Mouse (Mus musculus) hindbrain, postnatal 0 days (tissue): ENCODE measurements around the gene Gm49325. TPM values are rescaled to one million over a fixed set of nuclear protein-coding genes. Genes with fewer than 3 reads are reported as not detected.

ENCODE experiments used
- ATAC-seq: fragments of 200-750 bp; cut with Nextera tagmentation; 2 replicates; pipeline ENCODE4 v1.8.0; 2017; ENCODE audit warnings: mild to moderate bottlenecking, moderate TSS enrichment, moderate library complexity
- DNase-seq: peaks from one replicate; pipeline ENCODE4 v3.0.0-alpha.2; 2015; ENCODE audit warnings: low spot score
- H3K27ac ChIP-seq: fragments of 300-500 bp; sonication (generic); 2 replicates; pipeline ENCODE4 v1.5.1; 2014; ENCODE audit warnings: mild to moderate bottlenecking
- H3K27me3 ChIP-seq: fragments of 300-500 bp; sonication (generic); 2 replicates; pipeline ENCODE4 v1.6.1; 2014; ENCODE audit warnings: low read length, mixed read lengths; ENCODE audit not compliant: insufficient read depth
- H3K36me3 ChIP-seq: fragments of 300-500 bp; sonication (generic); 2 replicates; pipeline ENCODE4 v1.6.1; 2014; ENCODE audit warnings: low read length, mixed read lengths; ENCODE audit not compliant: insufficient read depth
- H3K4me1 ChIP-seq: fragments of 300-500 bp; sonication (generic); 2 replicates; pipeline ENCODE4 v1.6.1; 2014; ENCODE audit warnings: antibody characterized with exemption, low read length, mixed read lengths; ENCODE audit not compliant: insufficient read depth
- H3K4me2 ChIP-seq: fragments of 300-500 bp; sonication (generic); 2 replicates; pipeline ENCODE4 v1.6.1; 2014; ENCODE audit warnings: low read depth, mild to moderate bottlenecking, low read length, moderate library complexity, mixed read lengths
- H3K4me3 ChIP-seq: fragments of 300-500 bp; sonication (generic); 2 replicates; pipeline ENCODE4 v1.5.1; 2014; ENCODE audit warnings: low read length
- H3K9ac ChIP-seq: fragments of 300-500 bp; sonication (generic); replicated peaks from 2 replicates; pipeline ENCODE4 v1.6.1; 2014; ENCODE audit warnings: mild to moderate bottlenecking, low read length, moderate library complexity, mixed read lengths
- H3K9me3 ChIP-seq: fragments of 300-500 bp; sonication (generic); 2 replicates; pipeline ENCODE4 v1.6.1; 2016; ENCODE audit warnings: low read length, mixed read lengths
- CTCF ChIP-seq: IDR thresholded peaks from 2 replicates; pipeline ENCODE4 v1.5.1; 2016; ENCODE audit warnings: antibody characterized with exemption, control low read depth, low read depth
- WGBS: fragments of 180-500 bp; shearing (Covaris S2); extraction: QIAGEN DNeasy Blood & Tissue Kit; methylation state at CpG from one replicate; pipeline ENCODE4 v1.1.7; 2014; 5-methylcytosine and 5-hydroxymethylcytosine counted together
- polyA plus RNA-seq: library from polyadenylated mRNA; unstranded; fragments of >200 nt; fragmentation: Nextera tagmentation; extraction: Ambion mirVana; gene quantifications from 2 replicates; pipeline ENCODE4 v1.2.1, GENCODE M21; 2015
- total RNA-seq: library from RNA; depleted of rRNA; stranded (reverse); fragments of >200 nt; gene quantifications from 2 replicates; pipeline ENCODE4 v1.2.3, GENCODE M21; 2014

The Gm49325 gene
- total and polyA plus RNA-seq, 2 experiments from 2014 or later, result 11.1 TPM; not detected in 1

GRCm38 (mm10) chr10:77565005-77565404, 41.0 kb upstream of the Gm49325 start:
- WGBS, result 81% methylated on average over 8 of the region's 8 CpGs
- Histone ChIP-seq H3K4me1 (no peaks in the 10 kb centered on the region), H3K4me3 (no peak overlapping the region), H3K27me3 (no peaks in the 10 kb centered on the region), H3K36me3 (no peaks in the 10 kb centered on the region), H3K27ac (no peak overlapping the region), H3K9me3 (no peaks in the 10 kb centered on the region), H3K9ac (no peak overlapping the region), H3K4me2 (no peak overlapping the region)
- no peak for DNase-seq
- ATAC-seq, result no peak
- no peak for TF ChIP-seq CTCF

GRCm38 (mm10) chr10:77566651-77567050, 39.3 kb upstream of the Gm49325 start:
- peak; percentile 80 for TF ChIP-seq CTCF
- H3K36me3 ChIP-seq, result no peaks in the 10 kb centered on the region
- ATAC-seq (no peak), DNase-seq (peak; percentile 72)
- no peak overlapping the region for H3K4me2 ChIP-seq
- H3K4me3 ChIP-seq, result no peak overlapping the region
- H3K27ac ChIP-seq, result no peak overlapping the region
- H3K9me3 ChIP-seq, result no peaks in the 10 kb centered on the region
- H3K9ac ChIP-seq, result no peak overlapping the region
- no peaks in the 10 kb centered on the region for H3K4me1 ChIP-seq
- H3K27me3 ChIP-seq, result no peaks in the 10 kb centered on the region
- 32% methylated on average over 8 of the region's 8 CpGs for WGBS

- no peak overlapping the region for H3K9ac ChIP-seq
- no peak for TF ChIP-seq CTCF
- no peak overlapping the region for H3K4me2 ChIP-seq
- no peaks in the 10 kb centered on the region for H3K27me3 ChIP-seq
- no peak for ATAC-seq
- no peaks in the 10 kb centered on the region for H3K4me1 ChIP-seq
- WGBS, result 31% methylated on average over 7 of the region's 7 CpGs
- no peak overlapping the region for H3K27ac ChIP-seq
- DNase-seq, result no peak
- H3K9me3 ChIP-seq, result no peaks in the 10 kb centered on the region
- H3K4me3 ChIP-seq, result no peak overlapping the region
- H3K36me3 ChIP-seq, result no peaks in the 10 kb centered on the region
These were observed 36.5 kb upstream of the Gm49325 start for GRCm38 (mm10) chr10:77569481-77569880.

- 64% methylated on average over 6 of the region's 6 CpGs for WGBS
- H3K9ac ChIP-seq, result no peak overlapping the region
- H3K27ac ChIP-seq, result no peak overlapping the region
- H3K4me3 ChIP-seq, result no peak overlapping the region
- H3K36me3 ChIP-seq, result no peaks in the 10 kb centered on the region
- H3K9me3 ChIP-seq, result no peaks in the 10 kb centered on the region
- H3K4me1 ChIP-seq, result no peaks in the 10 kb centered on the region
- H3K4me2 ChIP-seq, result no peak overlapping the region
- ATAC-seq (no peak), DNase-seq (no peak)
- TF ChIP-seq CTCF, result no peak
- H3K27me3 ChIP-seq, result no peaks in the 10 kb centered on the region
These were observed 35.9 kb upstream of the Gm49325 start for GRCm38 (mm10) chr10:77569973-77570658.

GRCm38 (mm10) chr10:77572225-77572624, 33.8 kb upstream of the Gm49325 start:
- Histone ChIP-seq H3K36me3 (no peaks in the 10 kb centered on the region), H3K4me2 (no peak overlapping the region), H3K4me1 (no peaks in the 10 kb centered on the region), H3K27ac (no peak overlapping the region), H3K9me3 (no peaks in the 10 kb centered on the region), H3K4me3 (no peak overlapping the region), H3K27me3 (no peaks in the 10 kb centered on the region), H3K9ac (no peak overlapping the region)
- no peak for ATAC-seq
- DNase-seq, result no peak
- WGBS, result 30% methylated on average over 3 of the region's 3 CpGs
- TF ChIP-seq CTCF, result peak; percentile 53

- no peak overlapping the region for H3K27ac ChIP-seq
- no peak overlapping the region for H3K4me2 ChIP-seq
- H3K4me1 ChIP-seq, result no peaks in the 10 kb centered on the region
- no peaks in the 10 kb centered on the region for H3K36me3 ChIP-seq
- DNase-seq (no peak), ATAC-seq (no peak)
- H3K9ac ChIP-seq, result no peak overlapping the region
- no peak overlapping the region for H3K4me3 ChIP-seq
- H3K9me3 ChIP-seq, result no peaks in the 10 kb centered on the region
- no peaks in the 10 kb centered on the region for H3K27me3 ChIP-seq
- TF ChIP-seq CTCF, result no peak
- 89% methylated on average over 1 of the region's 1 CpGs for WGBS
These were observed 32.8 kb upstream of the Gm49325 start for GRCm38 (mm10) chr10:77573162-77573561.
